Mouse (Mus musculus) G1E (cell line): ENCODE measurements at regions not wholly inside any gene's neighbourhood (a gene's known extent, or its start where the extent isn't known, plus 50 kb on each side); places are given as distances from the start of the nearest gene placed in this dataset.

Source experiments
- ATAC-seq: 2 replicates; pipeline ENCODE4 v1.8.0; 2016; ENCODE audit warnings: mild to moderate bottlenecking; ENCODE audit not compliant: insufficient number of reproducible peaks, poor library complexity, low FRiP score, severe bottlenecking; ENCODE audit errors: extremely low read depth
- DNase-seq: peaks from one replicate; pipeline ENCODE4 v3.0.0; 2012; ENCODE audit warnings: low spot score
- H3K27me3 ChIP-seq: 2 replicates; pipeline ENCODE4 v1.6.1; 2012; ENCODE audit warnings: mild to moderate bottlenecking, low read length, inconsistent platforms; ENCODE audit not compliant: insufficient read depth
- H3K36me3 ChIP-seq: replicated peaks from 2 replicates; pipeline ENCODE3; 2012; ENCODE audit warnings: mild to moderate bottlenecking, inconsistent platforms
- H3K4me1 ChIP-seq: 2 replicates; pipeline ENCODE4 v1.6.1; 2012; ENCODE audit warnings: low read depth, low read length, inconsistent platforms, mixed read lengths; ENCODE audit not compliant: insufficient read depth
- H3K4me3 ChIP-seq: 2 replicates; pipeline ENCODE4 v1.5.1; 2012; ENCODE audit warnings: low read depth, mild to moderate bottlenecking, inconsistent platforms, low read length, moderate library complexity, mixed read lengths
- H3K9me3 ChIP-seq: replicated peaks from 2 replicates; pipeline ENCODE4 v1.6.1; 2012; ENCODE audit warnings: inconsistent platforms
- CTCF ChIP-seq: IDR thresholded peaks from 2 replicates; pipeline ENCODE4 v1.5.1; 2012; ENCODE audit warnings: low read depth, low read length, inconsistent platforms, mixed read lengths
- GATA1 ChIP-seq: IDR thresholded peaks from 2 replicates; pipeline ENCODE4 v1.6.1; 2012; ENCODE audit warnings: borderline replicate concordance, low read length, inconsistent platforms, mixed read lengths
- GATA2 ChIP-seq: IDR thresholded peaks from 2 replicates; pipeline ENCODE4 v1.6.1; 2012; ENCODE audit warnings: low read depth, low read length, inconsistent platforms, borderline replicate concordance
- POLR2AphosphoS5 ChIP-seq: IDR thresholded peaks from 2 replicates; pipeline ENCODE4 v1.6.1; 2012; ENCODE audit warnings: low read depth, low read length, inconsistent platforms; ENCODE audit not compliant: insufficient replicate concordance
- TAL1 ChIP-seq: conservative IDR thresholded peaks from 2 replicates; pipeline ENCODE4 v1.6.1; 2012; ENCODE audit warnings: low read depth, low read length, inconsistent platforms, mixed read lengths

DNA sequence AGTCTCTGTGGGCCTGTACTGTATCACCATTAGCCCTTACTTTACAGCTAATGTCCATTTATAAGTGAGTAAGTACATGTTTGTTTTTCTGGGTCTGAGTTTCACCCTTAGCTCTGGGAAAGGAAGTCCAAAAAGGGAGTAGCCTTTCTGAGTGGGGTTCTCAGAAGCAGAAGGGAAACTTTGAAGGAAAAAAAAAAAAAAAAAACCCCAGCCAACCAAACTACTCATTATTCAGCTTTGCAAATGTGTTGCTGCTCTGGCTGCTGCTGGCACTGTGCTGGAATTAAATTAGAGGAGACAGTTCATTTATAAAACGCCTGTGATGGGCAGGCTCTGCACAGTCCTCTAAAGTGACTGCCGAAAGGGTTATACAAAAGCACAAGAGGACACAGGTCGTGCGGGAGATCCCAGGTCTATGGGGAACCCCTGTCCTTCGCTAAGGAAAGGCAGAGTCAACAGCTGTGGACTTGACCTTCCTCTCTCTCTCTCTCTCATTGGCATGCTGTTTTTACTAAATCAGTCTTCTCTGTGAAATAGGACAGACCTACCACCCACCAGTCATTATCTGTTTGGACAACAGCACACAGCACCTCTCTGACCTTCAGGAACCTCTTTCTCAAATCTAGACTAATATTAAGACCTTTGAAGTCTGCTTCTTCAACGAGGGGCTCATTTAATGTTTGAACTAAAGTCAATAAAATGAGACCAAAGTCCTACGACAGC lies 165.4 kb downstream of the Cd47 start:
- ATAC-seq (no peak), DNase-seq (no peak)
- Histone ChIP-seq H3K9me3 (no peaks in the 10 kb centered on the region), H3K27me3 (peaks cover 30% of the 10 kb centered on the region; the same call in 1 of the 2 replicates), H3K36me3 (no peaks in the 10 kb centered on the region), H3K4me3 (no peak overlapping the region), H3K4me1 (peaks cover 8% of the 10 kb centered on the region)
- no peak for TF ChIP-seq GATA1

- TF ChIP-seq POLR2AphosphoS5 (no peak), GATA2 (no peak), GATA1 (no peak), TAL1 (no peak), CTCF (no peak)
- Histone ChIP-seq H3K36me3 (no peaks in the 10 kb centered on the region), H3K4me3 (no peak overlapping the region), H3K27me3 (peaks cover 30% of the 10 kb centered on the region; the same call in 1 of the 2 replicates), H3K4me1 (peaks cover 8% of the 10 kb centered on the region), H3K9me3 (no peaks in the 10 kb centered on the region)
- ATAC-seq = no peak
- DNase-seq = no peak
These were observed 165.9 kb downstream of the Cd47 start for GRCm38 (mm10) chr16:49966251-49966588.

DNA sequence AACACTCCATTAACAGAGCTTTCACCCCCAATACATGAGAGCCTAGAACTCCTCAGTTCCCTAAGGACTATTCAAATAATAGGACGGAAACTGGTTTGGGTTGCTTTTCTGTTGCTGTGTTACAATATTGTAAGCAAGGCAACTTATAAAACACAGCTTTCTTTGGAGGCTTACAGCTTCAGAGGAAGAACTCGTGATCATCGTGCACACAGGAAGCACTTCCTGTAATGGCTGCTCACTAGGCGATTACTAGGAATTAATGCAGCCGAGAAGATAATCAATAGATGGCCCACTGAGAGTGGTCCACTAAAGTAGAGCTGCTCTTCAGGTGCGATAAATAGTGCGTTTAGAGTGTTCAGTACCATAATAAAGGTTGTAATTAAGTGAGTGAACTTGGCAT lies 166.8 kb downstream of the Cd47 start:
- H3K4me3 ChIP-seq = no peak overlapping the region
- H3K4me1 ChIP-seq = peaks cover 8% of the 10 kb centered on the region
- DNase-seq (no peak), ATAC-seq (no peak)
- TF ChIP-seq TAL1 = no peak
- TF ChIP-seq POLR2AphosphoS5 = no peak
- no peaks in the 10 kb centered on the region for H3K9me3 ChIP-seq
- no peaks in the 10 kb centered on the region for H3K36me3 ChIP-seq
- peaks cover 30% of the 10 kb centered on the region; the same call in 1 of the 2 replicates for H3K27me3 ChIP-seq

- Histone ChIP-seq H3K36me3 (no peaks in the 10 kb centered on the region), H3K27me3 (peaks cover 23% of the 10 kb centered on the region; the same call in 1 of the 2 replicates), H3K9me3 (no peaks in the 10 kb centered on the region), H3K4me3 (no peak overlapping the region), H3K4me1 (peaks cover 8% of the 10 kb centered on the region)
- no peak for ATAC-seq
- TF ChIP-seq POLR2AphosphoS5 = no peak
- no peak for TF ChIP-seq GATA2
- TF ChIP-seq TAL1 = no peak
- no peak for TF ChIP-seq CTCF
- TF ChIP-seq GATA1 = no peak
- DNase-seq = no peak
These were observed 168.0 kb downstream of the Cd47 start for GRCm38 (mm10) chr16:49968291-49968870.

DNA sequence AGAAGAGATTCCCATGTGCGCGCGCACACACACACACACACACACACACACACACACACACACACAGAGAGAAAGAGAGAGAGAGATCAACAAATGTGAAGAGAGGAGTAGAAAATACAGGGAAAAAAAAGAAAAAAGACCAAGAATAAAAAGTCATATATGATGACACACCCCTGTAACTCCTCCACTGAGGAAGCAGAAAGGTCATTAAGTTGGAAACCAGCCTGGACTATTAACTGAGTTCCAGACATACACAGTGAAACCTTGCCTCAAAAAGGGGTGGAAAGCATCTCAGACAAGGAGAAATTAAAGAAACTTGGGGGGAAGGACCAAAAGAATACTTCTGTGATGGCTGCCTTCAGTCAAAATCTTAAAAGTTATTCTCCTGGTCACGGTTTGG lies 168.7 kb downstream of the Cd47 start:
- Histone ChIP-seq H3K4me1 (peaks cover 8% of the 10 kb centered on the region), H3K27me3 (peaks cover 20% of the 10 kb centered on the region; the same call in 1 of the 2 replicates), H3K4me3 (no peak overlapping the region), H3K36me3 (no peaks in the 10 kb centered on the region), H3K9me3 (no peaks in the 10 kb centered on the region)
- TF ChIP-seq GATA1 (no peak), POLR2AphosphoS5 (no peak), GATA2 (no peak), TAL1 (no peak), CTCF (no peak)
- DNase-seq = no peak
- ATAC-seq = no peak

DNA sequence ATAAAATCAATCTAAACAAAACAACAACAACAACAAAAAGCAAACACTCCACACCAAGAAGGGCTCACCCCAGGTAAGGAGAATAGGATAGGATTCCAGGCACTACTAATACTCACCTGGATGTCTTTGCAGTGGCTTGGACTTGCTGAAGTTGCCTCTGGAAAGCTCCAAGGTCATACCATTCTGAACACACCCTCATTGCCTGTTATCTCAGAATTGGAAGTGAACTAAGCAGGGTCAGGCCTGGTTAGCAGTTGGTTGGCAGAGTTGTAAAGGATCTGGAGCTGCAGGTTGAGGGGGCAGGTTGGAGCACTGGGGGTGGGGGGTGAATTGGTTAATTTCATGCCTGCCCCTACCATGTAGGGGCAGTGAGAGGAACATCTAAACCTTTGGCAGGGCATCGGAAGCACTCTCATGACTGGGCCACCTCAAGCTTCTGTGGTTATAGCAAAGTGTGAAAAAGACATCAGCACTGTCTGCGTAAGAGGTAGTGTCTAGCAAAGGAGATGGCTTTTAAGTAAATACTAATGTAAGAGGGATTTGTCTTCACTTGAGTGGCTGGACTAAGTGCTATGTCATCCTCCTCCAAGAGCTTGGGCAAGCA lies 169.5 kb downstream of the Cd47 start:
- Histone ChIP-seq H3K27me3 (peaks cover 13% of the 10 kb centered on the region; the same call in 1 of the 2 replicates), H3K4me1 (peaks cover under 1% of the 10 kb centered on the region), H3K9me3 (no peaks in the 10 kb centered on the region), H3K4me3 (no peak overlapping the region), H3K36me3 (no peaks in the 10 kb centered on the region)
- no peak for ATAC-seq
- TF ChIP-seq GATA1 (no peak), CTCF (no peak), TAL1 (no peak), POLR2AphosphoS5 (no peak), GATA2 (no peak)
- no peak for DNase-seq
